Mouse (Mus musculus) kidney, embryonic 15.5 days (tissue): ENCODE data around the gene Fam90a1a. TPM values are rescaled to one million over a fixed set of nuclear protein-coding genes. Genes with fewer than 3 reads are reported as not detected.

Experiments
- ATAC-seq: fragments of 200-750 bp; cut with Nextera tagmentation; replicated peaks from 2 replicates; pipeline ENCODE4 v1.8.0; 2017; ENCODE audit warnings: moderate TSS enrichment; ENCODE audit not compliant: low FRiP score
- H3K27ac ChIP-seq: fragments of 300-500 bp; sonication (generic); 2 replicates; pipeline ENCODE4 v1.5.1; 2015; ENCODE audit warnings: mild to moderate bottlenecking, inconsistent platforms
- H3K27me3 ChIP-seq: fragments of 300-500 bp; sonication (generic); 2 replicates; pipeline ENCODE4 v1.6.1; 2015; ENCODE audit warnings: inconsistent platforms
- H3K36me3 ChIP-seq: fragments of 300-500 bp; sonication (generic); 2 replicates; pipeline ENCODE4 v1.6.1; 2015; ENCODE audit warnings: inconsistent platforms
- H3K4me1 ChIP-seq: fragments of 300-500 bp; sonication (generic); 2 replicates; pipeline ENCODE4 v1.6.1; 2015; ENCODE audit warnings: inconsistent platforms
- H3K4me2 ChIP-seq: fragments of 300-500 bp; sonication (generic); 2 replicates; pipeline ENCODE4 v1.6.1; 2015; ENCODE audit warnings: moderate library complexity, mild to moderate bottlenecking, inconsistent platforms
- H3K4me3 ChIP-seq: fragments of 300-500 bp; sonication (generic); replicated peaks from 2 replicates; pipeline ENCODE4 v1.5.1; 2015; ENCODE audit warnings: mild to moderate bottlenecking, inconsistent platforms
- H3K9ac ChIP-seq: fragments of 300-500 bp; sonication (generic); 2 replicates; pipeline ENCODE4 v1.6.1; 2015; ENCODE audit warnings: mild to moderate bottlenecking, inconsistent platforms
- H3K9me3 ChIP-seq: fragments of 300-500 bp; sonication (generic); replicated peaks from 2 replicates; pipeline ENCODE4 v1.6.1; 2016; ENCODE audit warnings: inconsistent platforms
- WGBS: fragments of 180-500 bp; shearing (Covaris S2); methylation state at CpG from one replicate; pipeline ENCODE4 v1.1.7; 2015; ENCODE audit warnings: mixed read lengths; 5-methylcytosine and 5-hydroxymethylcytosine counted together
- polyA plus RNA-seq: library from polyadenylated mRNA; unstranded; fragments of >200 nt; fragmentation: Nextera tagmentation; extraction: Ambion mirVana; gene quantifications from 2 replicates; pipeline ENCODE4 v1.2.1, GENCODE M21; 2015

Fam90a1a gene
- polyA plus RNA-seq, 1 experiment from 2014 or later: not detected

DNA sequence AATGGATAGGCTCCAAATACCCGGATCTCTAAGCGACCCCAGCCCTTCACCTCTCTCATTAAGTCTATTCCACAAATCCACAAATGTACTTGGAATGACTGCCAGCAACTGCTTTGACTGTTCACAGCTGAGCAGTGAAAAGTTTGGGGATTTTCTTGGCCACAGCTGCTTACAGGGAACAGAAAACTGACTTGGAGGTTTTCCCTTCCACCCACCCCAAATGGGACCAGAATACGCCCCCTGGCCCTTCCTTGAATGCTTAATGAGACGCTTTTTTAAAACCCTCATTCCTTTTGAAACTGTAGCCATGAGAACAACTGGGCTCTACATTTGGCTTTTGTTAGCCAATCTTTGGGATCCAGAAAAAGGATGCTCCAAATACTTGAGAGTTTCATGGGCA, 19.7 kb downstream of the Fam90a1a start:
- Histone ChIP-seq H3K4me1 (no peaks in the 10 kb centered on the region), H3K27ac (no peak overlapping the region), H3K4me2 (no peak overlapping the region), H3K9me3 (no peaks in the 10 kb centered on the region), H3K4me3 (no peak overlapping the region), H3K27me3 (no peaks in the 10 kb centered on the region), H3K9ac (no peak overlapping the region), H3K36me3 (no peaks in the 10 kb centered on the region)
- ATAC-seq: no peak
- 63% methylated on average over 4 of the region's 4 CpGs for WGBS

- Histone ChIP-seq H3K4me3 (no peak overlapping the region), H3K36me3 (no peaks in the 10 kb centered on the region), H3K9ac (no peak overlapping the region), H3K27ac (no peak overlapping the region), H3K4me1 (no peaks in the 10 kb centered on the region), H3K9me3 (no peaks in the 10 kb centered on the region), H3K27me3 (no peaks in the 10 kb centered on the region), H3K4me2 (no peak overlapping the region)
- WGBS: 65% methylated on average over 8 of the region's 8 CpGs
- no peak for ATAC-seq
Measured at GRCm38 (mm10) chr8:21981664-21982337, 23.3 kb downstream of the Fam90a1a start.

- 23% methylated on average over 6 of the region's 6 CpGs for WGBS
- peak; percentile 82; the same call in 1 of the 2 replicates for ATAC-seq
- Histone ChIP-seq H3K27ac (no peak overlapping the region), H3K4me1 (no peaks in the 10 kb centered on the region), H3K36me3 (no peaks in the 10 kb centered on the region), H3K4me2 (no peak overlapping the region), H3K9ac (no peak overlapping the region), H3K9me3 (no peaks in the 10 kb centered on the region), H3K4me3 (no peak overlapping the region), H3K27me3 (no peaks in the 10 kb centered on the region)
Measured at GRCm38 (mm10) chr8:21992184-21992583, 33.7 kb downstream of the Fam90a1a start.

GRCm38 (mm10) chr8:21995181-21995580, 36.7 kb downstream of the Fam90a1a start:
- Histone ChIP-seq H3K4me1 (no peaks in the 10 kb centered on the region), H3K4me2 (no peak overlapping the region), H3K4me3 (no peak overlapping the region), H3K27ac (no peak overlapping the region), H3K9ac (no peak overlapping the region), H3K27me3 (no peaks in the 10 kb centered on the region), H3K9me3 (no peaks in the 10 kb centered on the region), H3K36me3 (no peaks in the 10 kb centered on the region)
- WGBS: 49% methylated on average over 3 of the region's 3 CpGs
- ATAC-seq: no peak

- Histone ChIP-seq H3K27me3 (no peaks in the 10 kb centered on the region), H3K9me3 (no peaks in the 10 kb centered on the region), H3K36me3 (no peaks in the 10 kb centered on the region), H3K4me2 (no peak overlapping the region), H3K4me3 (no peak overlapping the region), H3K27ac (no peak overlapping the region), H3K9ac (no peak overlapping the region), H3K4me1 (no peaks in the 10 kb centered on the region)
- no peak for ATAC-seq
- 84% methylated on average over 14 of the region's 14 CpGs for WGBS
Measured at GRCm38 (mm10) chr8:22004750-22005522, 46.4 kb downstream of the Fam90a1a start.

DNA sequence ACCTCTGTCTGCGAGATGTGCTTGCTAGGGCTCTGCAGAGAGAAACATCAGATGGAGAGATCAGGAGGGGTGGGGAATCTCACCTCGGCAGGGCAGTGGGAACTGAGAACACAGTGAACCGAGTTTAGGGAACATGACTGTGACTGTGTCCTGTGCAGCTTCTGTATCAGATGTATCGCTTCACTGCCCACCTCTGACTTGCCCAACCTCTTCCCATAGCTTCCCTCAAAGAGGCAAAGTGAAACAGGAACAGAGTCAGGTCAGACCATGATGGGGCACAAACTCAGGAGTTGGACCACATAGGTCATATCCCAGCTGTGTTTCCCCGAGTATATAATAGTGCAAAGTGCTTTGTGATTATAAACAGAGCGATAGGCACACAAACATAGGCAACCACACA, 47.9 kb downstream of the Fam90a1a start:
- no peak overlapping the region for H3K27ac ChIP-seq
- no peak overlapping the region for H3K9ac ChIP-seq
- no peak overlapping the region for H3K4me2 ChIP-seq
- no peak for ATAC-seq
- H3K9me3 ChIP-seq: no peaks in the 10 kb centered on the region
- no peaks in the 10 kb centered on the region for H3K36me3 ChIP-seq
- 68% methylated on average over 6 of the region's 6 CpGs for WGBS
- H3K4me3 ChIP-seq: no peak overlapping the region
- no peaks in the 10 kb centered on the region for H3K4me1 ChIP-seq
- H3K27me3 ChIP-seq: no peaks in the 10 kb centered on the region

GRCm38 (mm10) chr8:22009403-22009802, 50.9 kb downstream of the Fam90a1a start:
- Histone ChIP-seq H3K27me3 (no peaks in the 10 kb centered on the region), H3K4me2 (no peak overlapping the region), H3K27ac (no peak overlapping the region), H3K4me1 (no peaks in the 10 kb centered on the region), H3K9ac (no peak overlapping the region), H3K36me3 (no peaks in the 10 kb centered on the region), H3K9me3 (no peaks in the 10 kb centered on the region), H3K4me3 (no peak overlapping the region)
- WGBS: 71% methylated on average over 3 of the region's 3 CpGs
- no peak for ATAC-seq

DNA sequence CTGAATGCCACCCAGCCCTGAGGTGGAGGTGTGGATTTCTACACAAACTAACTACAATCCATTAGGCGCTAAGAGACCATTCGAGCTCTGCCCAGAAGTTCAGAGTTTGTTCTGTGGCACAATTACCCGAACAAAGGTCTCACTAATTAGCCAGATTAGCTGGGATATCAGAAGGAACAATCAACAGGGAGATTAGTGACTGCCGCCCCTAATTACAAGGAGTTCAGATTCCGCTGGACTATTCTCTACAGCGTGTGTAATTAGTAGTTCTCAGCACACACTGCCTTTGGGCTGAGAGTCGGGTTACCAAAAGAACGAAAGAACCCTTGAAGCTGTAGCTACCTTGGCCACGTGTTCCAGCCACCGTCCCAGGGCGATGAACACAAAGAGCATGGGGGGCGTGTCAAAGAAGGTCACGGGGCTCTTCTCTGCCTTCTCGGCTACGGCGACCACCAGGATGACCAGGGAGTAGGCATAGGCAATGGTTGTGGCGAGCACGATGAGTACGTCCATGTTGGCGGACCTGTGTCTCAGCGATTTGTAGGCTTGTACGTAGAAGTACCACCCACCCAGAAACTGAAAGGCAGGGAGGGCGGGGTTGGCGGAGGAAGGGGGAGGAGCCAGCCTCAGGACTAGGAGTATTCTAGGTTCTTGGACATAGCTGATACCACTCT, 54.7 kb downstream of the Fam90a1a start:
- H3K9me3 ChIP-seq: no peaks in the 10 kb centered on the region
- H3K4me3 ChIP-seq: no peak overlapping the region
- 63% methylated on average over 24 of the region's 24 CpGs for WGBS
- H3K4me2 ChIP-seq: no peak overlapping the region
- H3K4me1 ChIP-seq: no peaks in the 10 kb centered on the region
- H3K36me3 ChIP-seq: no peaks in the 10 kb centered on the region
- H3K9ac ChIP-seq: no peak overlapping the region
- H3K27me3 ChIP-seq: no peaks in the 10 kb centered on the region
- 0 out of 2 replicates have a peak, but pooled peaks have one; percentile 29 for ATAC-seq
- no peak overlapping the region for H3K27ac ChIP-seq

Other genes starting within 250 kb of the Fam90a1a start
- not detected in 2 replicates for gene Defa24, start 224.2 kb upstream of the Fam90a1a start, polyA plus RNA-seq
- not detected in 2 replicates for gene Defb50, start 135.2 kb upstream of the Fam90a1a start, polyA plus RNA-seq
- gene Defb2, start 118.8 kb upstream of the Fam90a1a start, polyA plus RNA-seq: not detected in 2 replicates
- not detected in 2 replicates for gene Defb10, start 99.8 kb upstream of the Fam90a1a start, polyA plus RNA-seq
- gene Defb9, start 73.3 kb upstream of the Fam90a1a start, polyA plus RNA-seq: not detected in 2 replicates
- gene Defb11, start 52.3 kb upstream of the Fam90a1a start, polyA plus RNA-seq: 0.65 TPM in 1 of 2 replicates, not detected in the other
- gene Defb15, start 26.0 kb upstream of the Fam90a1a start, polyA plus RNA-seq: not detected in 2 replicates
- gene Defb35, start 20.4 kb upstream of the Fam90a1a start, polyA plus RNA-seq: not detected in 2 replicates
- not detected in 2 replicates for gene Defb13, start 12.0 kb upstream of the Fam90a1a start, polyA plus RNA-seq
- not detected in 2 replicates for gene Ccdc70, start 11.1 kb downstream of the Fam90a1a start, polyA plus RNA-seq
- gene Atp7b, start 101.6 kb downstream of the Fam90a1a start, polyA plus RNA-seq: 0.68 and 0.96 TPM in 2 replicates
- gene Alg11, start 102.0 kb downstream of the Fam90a1a start, polyA plus RNA-seq: 33.2 and 36.2 TPM in 2 replicates
- 0.28 and 0.38 TPM in 2 replicates for gene Nek5, start 166.3 kb downstream of the Fam90a1a start, polyA plus RNA-seq
- gene Nek3, start 207.7 kb downstream of the Fam90a1a start, polyA plus RNA-seq: 4.8 and 5.5 TPM in 2 replicates
- gene Ckap2, start 227.1 kb downstream of the Fam90a1a start, polyA plus RNA-seq: 39.9 and 41.7 TPM in 2 replicates
- gene Vps36, start 234.1 kb downstream of the Fam90a1a start, polyA plus RNA-seq: 38.3 and 40.6 TPM in 2 replicates